Mouse (Mus musculus) c-Kit-positive CD71-positive TER-119-positive erythroid progenitor cells, embryonic 14.5 days (primary cell): ENCODE measurements around the gene Bnip3.
A peak's percentile ranks its signal among the peaks of the same experiment; 100 is the strongest.

Experiments
- DNase-seq: peaks from one replicate; pipeline ENCODE4 v3.0.0-alpha.2; 2013; ENCODE audit warnings: low spot score

The Bnip3 gene

DNA sequence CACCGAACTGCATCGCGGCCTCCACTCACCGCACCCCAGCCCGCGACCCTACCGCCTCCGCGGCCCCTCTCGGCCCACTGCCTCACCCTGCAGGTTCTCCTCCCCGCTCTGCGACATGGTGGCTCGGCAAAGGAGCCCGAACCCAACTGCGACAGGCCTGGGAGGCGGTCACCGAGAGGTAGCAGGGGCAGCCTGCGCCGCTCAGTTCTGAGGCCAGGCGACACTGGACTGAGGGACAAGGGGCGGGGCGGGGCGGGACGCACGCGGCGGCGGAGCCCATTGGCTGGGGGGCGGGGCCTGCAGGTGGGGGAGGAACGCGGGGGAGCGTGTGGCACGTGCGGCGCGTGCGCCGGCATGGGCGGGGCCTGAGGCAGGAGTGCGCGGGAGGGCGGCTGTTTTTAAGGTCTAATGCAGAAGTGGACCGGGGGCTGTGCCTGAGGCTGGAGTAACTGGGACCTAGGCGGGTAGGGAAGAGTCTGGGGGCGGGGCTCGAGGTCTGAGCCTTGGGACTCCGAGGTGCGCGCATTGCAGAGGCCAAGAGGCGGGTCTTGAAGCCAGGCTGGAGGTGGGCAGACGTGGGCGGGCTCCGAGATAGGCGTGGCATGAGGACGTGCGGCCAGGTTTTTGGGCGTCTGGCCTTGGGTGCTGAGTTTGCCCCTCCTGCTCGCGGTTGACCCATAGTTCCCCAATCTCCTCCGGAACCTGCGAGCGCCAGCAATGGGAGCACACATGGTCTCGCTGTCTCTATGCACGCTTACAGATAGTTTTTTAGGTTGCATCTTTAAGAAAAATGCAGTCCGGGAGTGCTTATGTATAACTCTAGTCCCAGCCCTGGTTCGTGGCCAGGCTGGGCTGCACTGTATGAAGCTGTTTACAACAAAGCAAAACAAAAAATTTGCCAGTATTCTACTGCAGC is at the start of gene Bnip3:
Gene Bnip3 (minus strand): TSS at position 243 of the 916 bp plus-strand sequence.
- peak; percentile 86 for DNase-seq

DNA sequence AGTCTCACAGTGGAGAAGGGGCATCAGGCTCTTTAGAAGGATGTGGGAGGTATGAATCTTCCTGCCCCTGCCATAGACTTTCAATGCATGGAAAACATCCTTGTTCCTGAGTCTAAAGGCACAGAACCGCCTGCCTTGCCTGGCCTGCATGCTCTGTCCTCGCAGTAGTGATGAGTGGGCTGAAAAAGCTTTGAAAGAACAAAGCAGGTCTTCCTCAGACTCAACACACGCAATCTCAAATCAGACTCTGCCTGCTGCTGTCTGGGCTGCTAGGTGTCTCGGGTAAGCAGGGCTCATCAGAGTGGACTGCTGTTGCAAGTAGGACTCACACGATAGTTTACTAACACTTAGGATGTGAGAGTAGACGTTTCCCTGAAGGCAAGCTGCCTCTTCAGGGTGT is 47.8 kb upstream of the Bnip3 start:
- DNase-seq = no peak

DNA sequence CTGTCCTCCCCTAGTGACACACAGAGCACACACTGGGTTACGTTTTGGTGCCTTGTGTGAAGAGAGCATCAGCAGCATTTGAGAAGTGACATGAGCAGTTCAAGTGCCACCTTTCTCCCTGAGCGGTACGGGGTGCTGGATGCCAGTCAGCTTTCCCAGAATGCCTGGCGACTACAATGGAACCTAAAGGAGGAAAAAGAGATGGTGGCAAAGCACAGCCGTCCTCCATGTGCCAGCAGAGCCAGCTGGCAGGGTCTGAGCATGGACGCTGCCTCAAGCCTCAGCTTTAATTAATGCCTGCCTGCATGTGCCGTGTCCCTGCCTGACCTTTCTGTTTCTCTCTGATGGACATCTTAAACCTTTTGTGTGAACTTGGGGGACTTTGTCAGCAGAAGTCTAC is 46.5 kb upstream of the Bnip3 start:
- no peak for DNase-seq

DNA sequence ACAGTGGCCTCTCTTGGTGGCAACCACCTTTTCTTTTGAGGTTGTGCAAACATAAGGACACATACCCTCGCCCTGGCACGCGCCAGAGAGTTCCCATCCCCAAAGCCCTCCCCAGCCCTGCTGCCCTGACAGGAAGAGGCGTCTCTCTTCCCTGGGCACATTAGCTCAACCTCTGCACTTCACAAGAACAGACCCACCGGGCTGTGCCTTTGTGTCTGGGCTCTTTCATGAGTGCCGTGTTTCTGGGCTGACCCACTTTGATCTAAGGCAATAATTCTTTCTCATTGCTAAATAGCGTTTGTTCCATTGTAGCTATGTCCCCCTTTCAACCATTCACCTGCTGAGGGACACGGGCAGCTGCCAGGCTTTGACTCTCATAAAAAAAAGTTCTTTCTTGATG is 39.0 kb upstream of the Bnip3 start:
- DNase-seq = no peak

DNA sequence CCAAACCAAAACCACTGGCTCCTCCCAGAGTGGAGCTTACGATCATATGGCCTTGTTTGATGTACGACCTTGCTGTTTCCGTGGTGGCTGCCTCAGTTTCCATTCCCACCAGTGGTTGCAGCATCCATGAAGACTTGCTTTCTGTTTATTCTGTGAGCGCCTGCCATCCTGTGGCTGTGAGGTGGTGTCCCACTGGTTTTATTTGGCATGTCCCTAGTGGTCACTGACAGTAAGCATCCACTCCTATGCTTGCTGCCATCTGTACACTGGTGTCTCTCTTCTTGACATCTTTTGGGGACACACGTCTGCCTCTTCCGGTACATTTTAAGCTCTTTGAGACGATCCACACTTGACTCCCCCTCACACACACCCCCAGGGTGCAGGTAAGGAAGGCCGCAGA is 38.4 kb upstream of the Bnip3 start:
- DNase-seq = no peak

DNA sequence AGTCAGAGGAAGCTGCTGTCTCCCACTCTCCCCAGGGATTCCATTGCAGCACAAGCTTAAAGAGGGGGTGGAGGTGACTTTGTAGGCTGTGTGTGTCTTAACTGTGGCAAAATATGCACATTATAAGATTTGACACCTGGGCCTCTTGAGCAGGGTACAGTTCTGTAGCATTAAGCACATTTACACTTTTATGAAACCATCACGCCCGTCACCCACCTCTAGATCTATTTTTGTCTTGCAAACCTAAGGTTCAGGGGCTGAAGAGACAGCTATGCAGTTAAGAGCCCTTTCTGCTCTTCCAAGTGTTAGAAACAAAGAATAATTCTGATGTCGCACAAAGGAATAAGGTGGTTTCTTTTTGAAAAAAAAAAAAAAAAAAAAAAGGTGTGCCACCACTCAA is 36.3 kb upstream of the Bnip3 start:
- DNase-seq = no peak

DNA sequence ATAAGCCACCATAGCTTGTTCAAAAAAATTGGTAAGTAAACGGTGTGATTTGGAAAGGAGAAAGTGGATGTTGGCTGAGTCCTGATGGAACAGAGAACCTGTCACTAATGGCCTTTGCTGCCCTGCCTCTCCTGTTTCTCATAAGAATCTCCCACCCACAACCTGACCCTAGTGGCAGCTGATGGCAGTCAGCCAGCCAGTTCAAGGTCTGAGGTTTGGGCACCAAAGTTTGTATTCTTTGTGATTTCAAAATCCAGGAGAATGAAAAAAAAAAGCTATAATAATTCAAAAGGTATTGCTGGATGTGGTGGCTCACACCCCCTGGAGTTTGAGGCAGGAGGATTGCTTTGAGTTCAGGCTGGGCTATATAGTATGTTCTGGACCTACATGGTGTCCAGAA is 33.0 kb upstream of the Bnip3 start:
- no peak for DNase-seq

DNA sequence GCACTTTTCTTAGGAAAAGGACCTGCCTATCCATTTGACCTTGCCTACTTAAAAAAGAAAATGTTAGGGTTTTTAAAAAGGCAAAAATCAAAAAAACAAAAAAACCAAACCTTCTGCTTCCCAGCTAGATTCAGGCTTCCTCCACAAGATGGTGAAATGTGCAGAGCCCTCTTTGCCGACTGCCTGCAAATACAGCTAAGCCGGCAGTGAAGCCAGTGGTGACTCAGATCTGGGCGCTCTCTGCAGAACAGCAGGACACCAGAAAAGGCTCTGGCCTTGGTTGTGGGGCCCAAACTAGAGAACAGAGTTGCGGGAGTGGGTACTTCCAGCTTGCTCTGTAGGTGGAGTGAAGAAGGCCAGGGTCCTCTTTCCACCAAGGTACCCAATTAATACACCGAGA is 32.3 kb upstream of the Bnip3 start:
- no peak for DNase-seq

DNA sequence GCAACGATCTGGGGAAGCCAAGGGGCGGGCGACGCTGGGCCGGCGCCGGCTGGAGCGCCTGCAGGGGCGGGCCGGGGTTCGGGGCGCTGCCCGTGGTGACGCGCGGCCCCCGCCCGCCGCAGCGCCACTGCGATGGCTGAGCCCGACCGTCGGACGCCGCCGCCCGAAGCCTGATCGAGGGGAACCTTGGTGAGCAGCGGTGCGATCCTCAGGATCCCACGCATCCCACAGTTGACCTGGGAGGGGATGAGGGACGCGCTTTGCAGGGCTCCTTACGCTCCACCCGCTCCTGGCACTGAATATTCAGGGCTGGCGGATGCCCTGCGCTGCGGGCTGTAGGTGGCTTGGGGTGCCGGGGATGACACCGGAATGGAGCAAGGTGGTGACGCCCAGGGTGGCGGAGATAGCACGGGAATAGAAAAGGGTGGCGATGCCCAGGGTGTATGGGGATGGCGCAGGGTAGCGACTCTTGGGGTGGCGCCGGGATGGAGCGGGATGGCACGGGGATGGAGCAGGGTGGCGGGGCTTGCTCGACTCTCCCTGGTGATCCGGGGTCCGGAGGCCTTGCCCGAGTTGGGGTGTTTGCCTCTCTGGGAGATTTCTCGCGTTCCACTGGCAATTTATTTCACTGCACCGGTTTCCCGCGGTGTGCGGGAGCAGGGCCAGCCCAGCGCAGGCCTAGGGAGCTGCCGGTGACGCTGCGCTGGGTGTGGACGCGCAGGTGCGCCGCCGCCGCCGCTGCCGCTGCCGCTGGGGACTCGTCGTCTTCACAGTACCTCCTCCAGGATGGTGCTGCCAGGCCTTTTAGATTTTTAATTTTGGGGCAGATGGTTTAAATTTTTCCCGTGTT is 31.5 kb upstream of the Bnip3 start, which contains the start of gene Jakmip3:
Gene Jakmip3 (plus strand): TSS at position 119 of the 850 bp plus-strand sequence.
- no peak for DNase-seq

DNA sequence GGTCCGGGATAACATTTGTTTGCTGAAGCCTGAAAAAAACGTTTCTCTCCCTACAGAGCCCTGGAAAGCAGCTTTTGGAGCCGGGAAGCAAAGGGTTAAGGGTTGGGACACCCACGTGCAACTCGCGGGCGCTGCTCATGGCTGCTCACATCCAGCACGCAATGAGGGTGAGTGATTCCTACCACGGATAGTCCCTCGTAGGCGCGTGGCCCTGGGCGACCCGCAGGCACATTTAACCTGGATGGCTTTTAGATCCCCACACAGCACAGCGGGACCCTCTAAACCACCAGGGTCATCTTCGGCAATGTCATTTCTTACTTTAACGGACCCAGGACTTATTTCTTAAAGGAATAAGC is 30.9 kb upstream of the Bnip3 start:
- no peak for DNase-seq

DNA sequence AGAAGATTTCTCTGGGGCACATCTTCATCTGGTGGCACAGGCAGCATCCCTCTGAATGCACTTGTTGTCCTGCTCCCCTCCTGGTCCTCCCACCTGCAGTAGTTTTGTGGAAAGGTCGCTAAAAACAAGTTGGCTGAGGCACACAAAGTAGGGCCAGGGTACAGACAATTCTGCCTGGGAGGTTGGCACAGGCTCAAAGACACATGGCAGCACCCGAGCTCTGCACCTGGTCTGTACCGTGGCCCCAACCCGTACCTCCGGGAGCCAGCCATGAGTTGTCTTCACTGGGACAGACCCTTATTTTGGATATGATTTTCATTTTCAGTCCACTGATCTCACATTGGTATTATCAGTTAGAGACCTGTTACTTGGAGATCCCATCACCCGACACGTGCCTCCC is 29.7 kb upstream of the Bnip3 start:
- DNase-seq = no peak

DNA sequence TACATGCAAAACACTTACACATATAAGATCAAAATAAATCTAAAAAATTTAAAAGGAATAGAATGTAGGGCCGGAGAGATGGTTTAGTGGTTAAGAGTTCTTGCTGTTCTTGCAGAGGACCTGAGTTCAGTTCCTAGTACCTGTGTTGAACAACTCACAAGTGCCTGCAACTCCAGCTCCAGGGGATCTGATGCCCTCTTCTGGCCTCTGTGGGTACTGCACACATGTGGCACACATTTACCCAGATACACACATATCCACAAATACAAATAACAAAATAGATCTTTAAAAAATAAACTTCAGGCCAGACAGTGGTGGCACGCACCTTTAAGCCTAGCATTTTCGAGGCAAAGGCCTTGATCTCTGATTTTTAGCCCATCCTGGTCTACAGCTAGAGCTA is 25.2 kb upstream of the Bnip3 start:
- no peak for DNase-seq

DNA sequence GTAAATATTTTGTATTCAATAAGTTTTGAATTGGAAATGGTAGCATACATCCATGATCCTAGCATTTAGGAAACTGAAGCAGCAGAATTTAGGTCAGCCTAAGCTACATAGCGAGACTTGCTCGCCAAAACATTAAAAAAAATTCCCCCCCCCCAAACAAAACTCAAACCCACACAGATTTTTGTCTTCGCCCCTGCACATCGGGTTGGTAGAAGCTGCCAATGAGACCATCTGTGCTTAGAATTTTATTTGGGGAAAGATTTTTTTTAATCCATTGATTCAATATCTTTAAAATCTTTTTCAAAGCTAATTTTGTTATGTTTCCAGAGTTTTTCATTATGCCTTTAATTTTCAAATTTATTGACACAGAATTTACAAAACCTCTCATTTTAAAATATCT is 19.1 kb upstream of the Bnip3 start:
- no peak for DNase-seq

DNA sequence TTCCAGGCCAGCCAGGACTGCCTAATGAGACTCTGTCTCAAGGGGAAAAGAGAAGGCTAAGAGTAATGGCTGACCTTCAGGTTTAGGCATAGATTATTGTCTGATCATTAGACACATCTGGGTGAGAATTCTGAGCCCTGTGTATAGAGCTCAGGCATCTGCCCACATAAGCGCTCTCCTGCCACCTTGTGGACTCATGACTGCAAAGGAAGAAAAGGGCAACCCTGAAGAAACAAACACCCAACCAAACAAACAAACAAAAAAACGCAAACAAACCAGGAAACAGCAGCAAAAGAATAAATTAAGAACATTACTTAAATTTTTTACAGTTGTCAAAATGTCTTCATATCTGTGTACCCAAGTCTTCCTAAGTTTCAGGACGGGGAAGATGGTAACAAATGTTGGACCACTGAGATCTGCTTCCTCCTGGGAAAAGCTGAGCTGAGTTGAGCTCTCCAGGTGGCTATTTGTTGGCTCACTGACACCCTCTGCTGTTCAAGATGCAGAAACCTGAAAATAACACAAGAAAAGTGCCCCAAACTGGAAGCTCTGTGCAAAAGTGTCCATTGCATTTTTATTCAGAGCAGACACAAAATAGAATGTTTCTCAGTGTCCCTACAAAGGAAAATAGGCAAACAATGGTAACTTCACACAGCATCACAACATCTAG is 14.6 kb upstream of the Bnip3 start:
- DNase-seq = no peak

DNA sequence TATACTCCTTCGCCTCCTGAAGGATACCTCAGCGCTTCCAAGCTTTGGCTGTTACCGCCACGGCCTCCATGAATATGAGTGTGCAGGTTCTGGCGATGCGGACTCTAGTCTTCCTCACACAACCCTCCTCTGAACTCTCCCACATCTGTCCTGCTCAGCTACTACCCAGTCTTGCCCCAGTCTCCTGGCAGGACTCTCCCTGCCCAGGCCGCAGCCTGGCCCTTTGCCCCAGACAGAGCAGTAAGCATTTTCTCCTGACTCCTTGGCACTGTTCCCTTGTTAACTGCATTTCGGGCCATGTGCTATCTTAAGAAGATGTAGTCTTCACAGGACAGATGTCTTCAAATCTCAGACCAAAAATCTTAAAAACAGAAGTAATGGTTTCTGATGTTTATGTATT is 12.3 kb upstream of the Bnip3 start:
- DNase-seq = no peak

DNA sequence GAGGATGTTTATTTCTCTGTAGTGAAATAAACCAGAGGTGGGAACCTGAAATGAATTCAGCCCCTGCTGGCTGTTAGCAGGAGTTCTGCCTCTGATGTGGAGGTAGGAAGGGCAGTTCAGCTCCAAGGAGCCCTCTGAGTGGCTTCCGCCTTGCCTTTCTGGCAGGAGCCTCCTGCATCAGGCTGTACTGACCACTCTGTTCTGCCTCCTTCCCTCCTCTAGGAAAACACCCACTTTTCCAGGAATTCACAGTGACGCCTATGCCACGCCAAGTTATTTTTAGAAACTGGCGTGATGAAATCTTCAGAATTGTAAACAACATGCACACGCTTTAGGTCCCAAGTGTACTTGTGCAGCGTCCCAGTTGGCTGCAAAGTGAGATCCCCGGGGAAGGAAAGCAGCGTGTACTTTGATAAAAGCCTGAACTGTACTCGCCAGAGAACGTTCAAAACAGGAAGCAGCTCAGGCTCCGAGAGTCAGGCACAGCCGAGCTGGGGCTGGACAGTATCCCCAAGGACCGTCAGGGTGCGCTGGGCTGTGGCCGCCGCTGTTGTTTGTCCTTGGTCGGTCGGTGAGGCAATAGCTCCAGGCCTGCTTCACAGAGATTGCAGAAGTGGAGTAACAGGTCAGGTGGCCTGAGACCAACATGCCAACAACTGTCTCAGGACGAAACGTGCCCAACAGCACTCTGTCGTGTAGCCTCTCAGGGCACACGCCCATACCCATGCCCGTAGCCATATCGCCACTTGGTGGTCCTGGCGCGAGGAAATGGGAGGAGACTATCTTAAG is 10.0 kb upstream of the Bnip3 start:
- DNase-seq = peak; percentile 27

DNA sequence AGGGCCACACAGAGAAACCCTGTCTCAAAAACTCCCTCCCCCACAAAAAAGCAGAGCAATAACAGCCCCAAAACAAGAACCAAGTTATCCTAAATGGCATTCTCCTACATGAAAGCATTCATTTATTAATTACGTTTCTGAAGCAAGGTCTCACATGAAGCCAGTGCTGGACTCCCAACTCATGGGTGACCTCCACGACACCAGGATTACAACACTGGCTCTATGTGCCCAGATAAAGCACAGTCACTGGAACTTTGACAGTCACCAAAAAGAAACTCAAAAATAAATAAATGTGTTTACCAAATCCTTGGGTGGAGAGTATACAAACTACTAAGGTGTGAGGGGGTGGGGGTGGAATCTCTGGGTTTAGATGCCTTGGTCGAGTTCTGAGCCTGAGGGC is 4.3 kb upstream of the Bnip3 start:
- no peak for DNase-seq

DNA sequence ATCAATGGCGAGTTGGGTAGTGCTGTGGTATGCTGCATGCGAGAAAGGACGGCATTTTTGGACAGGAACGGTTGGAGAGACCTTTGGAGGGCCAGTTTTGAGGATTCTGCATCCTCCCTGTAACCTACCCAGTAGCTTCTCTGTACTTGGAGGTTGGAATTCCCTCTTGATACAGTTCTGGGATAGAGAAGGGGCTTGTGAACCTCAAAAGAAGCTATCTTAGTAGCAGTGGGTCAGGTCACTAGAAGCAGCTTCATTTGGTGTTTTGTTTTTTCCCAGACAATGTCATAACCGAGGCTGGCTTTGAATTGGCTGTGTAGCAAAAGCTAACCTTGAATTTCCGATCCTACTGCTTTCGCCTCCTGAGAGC is 859 bp upstream of the Bnip3 start:
- no peak for DNase-seq

DNA sequence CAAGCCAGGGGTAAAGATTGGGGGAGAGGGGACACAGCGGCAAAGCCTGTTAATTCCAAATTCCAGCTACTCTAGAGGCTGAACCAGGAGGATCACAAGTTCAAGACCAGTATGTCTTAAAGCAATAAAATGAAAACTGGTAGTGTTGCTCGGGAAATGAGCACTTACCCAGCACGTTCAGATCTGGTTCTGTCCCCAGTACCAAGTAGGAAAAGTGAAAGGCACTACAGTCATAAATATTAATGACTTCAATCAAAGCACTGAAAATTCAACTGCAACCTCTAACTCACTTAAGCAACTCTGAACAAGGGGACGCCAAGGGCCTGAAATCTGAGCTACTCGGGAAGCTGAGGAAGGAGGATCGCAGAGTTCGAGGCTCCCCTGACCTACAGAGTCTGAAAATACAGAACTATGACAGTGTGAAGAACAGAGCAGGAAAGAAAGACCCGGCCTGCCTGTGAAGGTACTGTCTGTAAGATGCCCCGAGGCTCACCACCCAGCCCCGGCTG is 497 bp downstream of the Bnip3 start:
- DNase-seq = no peak

DNA sequence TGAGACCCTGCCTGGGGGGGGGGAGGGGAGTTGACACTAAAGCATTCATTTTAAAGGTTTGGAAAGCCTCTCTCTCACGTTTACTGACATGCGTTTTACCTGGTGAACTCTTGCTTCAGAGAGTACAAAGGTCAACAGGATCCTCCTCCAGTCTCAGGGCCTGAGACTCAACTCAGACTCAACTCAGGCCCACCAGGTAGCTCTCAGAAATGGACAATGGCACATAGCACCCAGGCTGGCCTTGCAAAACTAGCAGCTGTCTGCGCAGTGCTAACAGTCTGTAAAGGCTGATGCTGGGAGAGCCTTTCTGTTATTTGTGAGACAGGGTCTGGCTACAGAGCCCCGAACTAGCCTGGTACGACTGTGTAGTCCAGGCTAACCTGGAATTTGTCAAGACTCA is 1.3 kb downstream of the Bnip3 start:
- DNase-seq = no peak

DNA sequence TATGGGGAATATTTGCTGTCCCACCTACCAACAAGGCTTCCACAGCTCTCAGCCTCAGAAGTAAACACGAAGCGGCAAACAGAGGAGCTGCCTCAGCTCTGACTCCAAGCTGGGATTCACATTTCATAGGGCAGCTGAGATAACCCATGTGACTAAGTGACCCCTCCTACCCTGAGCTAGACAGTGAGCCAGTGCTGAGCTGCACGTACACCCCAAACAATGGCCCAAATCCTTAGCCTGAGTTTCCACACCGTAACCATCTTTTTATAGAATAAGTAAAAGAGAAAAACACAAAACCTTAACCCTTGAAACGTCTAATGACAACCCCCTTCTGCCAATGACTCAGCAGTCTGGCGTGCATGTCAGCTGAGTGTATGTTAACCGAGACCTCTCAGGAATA is 2.3 kb downstream of the Bnip3 start:
- DNase-seq = peak; percentile 33

DNA sequence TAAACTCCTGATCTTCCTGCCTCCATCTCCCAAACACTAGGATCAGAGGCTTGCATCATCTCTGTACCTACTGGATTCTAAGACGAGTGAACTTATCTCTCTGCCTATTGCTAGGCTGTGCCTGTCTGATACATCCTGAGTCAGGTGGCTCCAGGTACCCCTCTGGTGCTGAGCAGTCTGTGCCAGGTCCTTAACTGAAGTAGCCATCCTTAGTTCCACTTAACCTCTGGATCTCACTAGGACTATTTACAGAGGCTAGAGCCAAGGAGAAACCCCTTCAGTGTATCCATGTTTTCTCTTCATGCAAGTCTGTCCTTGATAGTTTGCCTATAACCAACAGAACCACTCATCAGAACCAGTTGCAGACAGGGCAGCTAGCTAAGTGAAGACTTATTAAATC is 2.9 kb downstream of the Bnip3 start:
- DNase-seq = no peak
